Mouse (Mus musculus) liver, postnatal 0 days (tissue): ENCODE data around the gene Mmachc. TPM values are rescaled to one million over a fixed set of nuclear protein-coding genes. Genes with fewer than 3 reads are reported as not detected.
A peak's percentile ranks its signal among the peaks of the same experiment; 100 is the strongest.

Source experiments
- ATAC-seq: fragments of 200-750 bp; cut with Nextera tagmentation; 2 replicates; pipeline ENCODE4 v1.8.0; 2017; ENCODE audit warnings: mild to moderate bottlenecking, moderate library complexity
- DNase-seq: peaks from one replicate; pipeline ENCODE4 v3.0.0-alpha.2; 2016
- H3K27ac ChIP-seq: fragments of 300-500 bp; sonication (generic); 2 replicates; pipeline ENCODE4 v1.5.1; 2014; ENCODE audit warnings: antibody characterized with exemption, moderate library complexity, mild to moderate bottlenecking, low read depth
- H3K27me3 ChIP-seq: fragments of 300-500 bp; sonication (generic); 2 replicates; pipeline ENCODE4 v1.6.1; 2014; ENCODE audit warnings: low read length, control low read depth, mixed read lengths; ENCODE audit not compliant: insufficient read depth
- H3K36me3 ChIP-seq: fragments of 300-500 bp; sonication (generic); replicated peaks from 2 replicates; pipeline ENCODE4 v1.6.1; 2014; ENCODE audit warnings: mild to moderate bottlenecking, control low read depth, low read length, moderate library complexity, mixed read lengths; ENCODE audit not compliant: insufficient read depth
- H3K4me1 ChIP-seq: fragments of 300-500 bp; sonication (generic); 2 replicates; pipeline ENCODE4 v1.6.1; 2014; ENCODE audit warnings: antibody characterized with exemption, mild to moderate bottlenecking, control low read depth; ENCODE audit not compliant: insufficient read depth
- H3K4me2 ChIP-seq: fragments of 300-500 bp; sonication (generic); 2 replicates; pipeline ENCODE4 v1.6.1; 2014; ENCODE audit warnings: low read depth, mild to moderate bottlenecking, low read length, moderate library complexity, mixed read lengths
- H3K4me3 ChIP-seq: fragments of 300-500 bp; sonication (generic); 2 replicates; pipeline ENCODE4 v1.5.1; 2014; ENCODE audit warnings: low read depth, low read length
- H3K9ac ChIP-seq: fragments of 300-500 bp; sonication (generic); replicated peaks from 2 replicates; pipeline ENCODE4 v1.6.1; 2014; ENCODE audit warnings: mild to moderate bottlenecking, moderate library complexity
- H3K9me3 ChIP-seq: fragments of 300-500 bp; sonication (generic); 2 replicates; pipeline ENCODE4 v1.6.1; 2016; ENCODE audit warnings: mild to moderate bottlenecking, control low read depth, low read length, mixed read lengths
- CTCF ChIP-seq: sonication (generic); IDR thresholded peaks from 2 replicates; pipeline ENCODE4 v1.5.1; 2016; ENCODE audit warnings: antibody characterized with exemption, low read depth
- EP300 ChIP-seq: IDR thresholded peaks from 2 replicates; pipeline ENCODE4 v1.6.1; 2016; ENCODE audit warnings: antibody characterized with exemption, low read depth, mild to moderate bottlenecking
- WGBS: fragments of 180-500 bp; shearing (Covaris S2); extraction: QIAGEN DNeasy Blood & Tissue Kit; methylation state at CpG from one replicate; pipeline ENCODE4 v1.1.7; 2014; ENCODE audit not compliant: insufficient replicate concordance; 5-methylcytosine and 5-hydroxymethylcytosine counted together
- polyA plus RNA-seq: library from polyadenylated mRNA; unstranded; fragments of >200 nt; fragmentation: Nextera tagmentation; extraction: Ambion mirVana; gene quantifications from 2 replicates; pipeline ENCODE4 v1.2.1, GENCODE M21; 2015

Gene Mmachc
- polyA plus RNA-seq, 1 experiment from 2014 or later, result 10.8 TPM

GRCm38 (mm10) chr4:116719396-116719795 lies 11.2 kb upstream of the Mmachc start:
- Histone ChIP-seq H3K4me3 (no peak overlapping the region), H3K9ac (no peak overlapping the region), H3K36me3 (peaks cover 5% of the 10 kb centered on the region; the same call in 1 of the 2 replicates), H3K27ac (no peak overlapping the region), H3K9me3 (no peaks in the 10 kb centered on the region), H3K4me2 (no peak overlapping the region), H3K27me3 (no peaks in the 10 kb centered on the region), H3K4me1 (peaks cover 21% of the 10 kb centered on the region)
- TF ChIP-seq CTCF (peak; percentile 88), EP300 (no peak)
- DNase-seq (peak; percentile 70), ATAC-seq (no peak)
- 15% methylated on average over 3 of the region's 3 CpGs for WGBS

- no peak for TF ChIP-seq EP300
- TF ChIP-seq CTCF, result no peak
- H3K27me3 ChIP-seq, result no peaks in the 10 kb centered on the region
- no peak for DNase-seq
- no peak overlapping the region for H3K4me2 ChIP-seq
- no peak overlapping the region for H3K27ac ChIP-seq
- 71% methylated on average over 1 of the region's 1 CpGs for WGBS
- H3K4me1 ChIP-seq, result peaks cover 8% of the 10 kb centered on the region
- H3K9me3 ChIP-seq, result no peaks in the 10 kb centered on the region
- no peak for ATAC-seq
- H3K36me3 ChIP-seq, result peaks cover 5% of the 10 kb centered on the region; the same call in 1 of the 2 replicates
- no peak overlapping the region for H3K9ac ChIP-seq
- H3K4me3 ChIP-seq, result no peak overlapping the region
Measured at GRCm38 (mm10) chr4:116712536-116712935, 4.3 kb upstream of the Mmachc start.

- Histone ChIP-seq H3K4me3 (no peak overlapping the region), H3K9ac (no peak overlapping the region), H3K4me2 (no peak overlapping the region), H3K4me1 (peaks cover 14% of the 10 kb centered on the region), H3K27ac (no peak overlapping the region), H3K27me3 (no peaks in the 10 kb centered on the region), H3K9me3 (no peaks in the 10 kb centered on the region), H3K36me3 (peaks cover 2% of the 10 kb centered on the region; the same call in 1 of the 2 replicates)
- no peak for TF ChIP-seq EP300
- no peak for TF ChIP-seq CTCF
- 78% methylated on average over 2 of the region's 2 CpGs for WGBS
- ATAC-seq (no peak), DNase-seq (no peak)
Measured at GRCm38 (mm10) chr4:116710154-116710553, 1.9 kb upstream of the Mmachc start.

- Histone ChIP-seq H3K4me2 (peak overlapping the region; percentile 74), H3K9me3 (no peaks in the 10 kb centered on the region), H3K4me1 (peaks cover 14% of the 10 kb centered on the region), H3K4me3 (peak overlapping the region; percentile 56), H3K36me3 (no peaks in the 10 kb centered on the region), H3K9ac (peak overlapping the region; percentile 62), H3K27me3 (no peaks in the 10 kb centered on the region), H3K27ac (peak overlapping the region; percentile 29; the same call in 1 of the 2 replicates)
- TF ChIP-seq EP300 (no peak), CTCF (no peak)
- 5% methylated on average over 9 of the region's 9 CpGs for WGBS
- no peak for DNase-seq
- 0 out of 2 replicates have a peak, but pooled peaks have one; percentile 1 for ATAC-seq
Measured at GRCm38 (mm10) chr4:116708791-116709390, 685 bp upstream of the Mmachc start.

- peak overlapping the region; percentile 74 for H3K4me2 ChIP-seq
- peaks cover 14% of the 10 kb centered on the region for H3K4me1 ChIP-seq
- H3K9ac ChIP-seq, result peak overlapping the region; percentile 73
- no peak for TF ChIP-seq CTCF
- TF ChIP-seq EP300, result no peak
- WGBS, result 11% methylated on average over 9 of the region's 9 CpGs
- no peaks in the 10 kb centered on the region for H3K9me3 ChIP-seq
- H3K36me3 ChIP-seq, result peaks cover 6% of the 10 kb centered on the region; the same call in 1 of the 2 replicates
- peak overlapping the region; percentile 56 for H3K4me3 ChIP-seq
- DNase-seq, result no peak
- ATAC-seq, result no peak
- 0 out of 2 replicates have a peak overlapping the region, but pooled peaks have one; percentile 57 for H3K27ac ChIP-seq
- H3K27me3 ChIP-seq, result no peaks in the 10 kb centered on the region
Measured at GRCm38 (mm10) chr4:116707666-116708065, 540 bp downstream of the Mmachc start.

- H3K27me3 ChIP-seq, result no peaks in the 10 kb centered on the region
- H3K4me2 ChIP-seq, result no peak overlapping the region
- 26% methylated on average over 6 of the region's 6 CpGs for WGBS
- peaks cover 12% of the 10 kb centered on the region for H3K4me1 ChIP-seq
- no peak overlapping the region for H3K9ac ChIP-seq
- peaks cover 20% of the 10 kb centered on the region for H3K36me3 ChIP-seq
- TF ChIP-seq CTCF (peak; percentile 88), EP300 (no peak)
- H3K27ac ChIP-seq, result no peak overlapping the region
- no peak overlapping the region for H3K4me3 ChIP-seq
- no peaks in the 10 kb centered on the region for H3K9me3 ChIP-seq
- ATAC-seq, result no peak
- peak; percentile 86 for DNase-seq
Measured at GRCm38 (mm10) chr4:116703804-116704203, 4.4 kb downstream of the Mmachc start.
